Mouse (Mus musculus) E14TG2a.4 (cell line): ENCODE results near the gene Gdf2.

ENCODE experiments used
- H3K27me3 ChIP-seq: 2 replicates; pipeline ENCODE4 v1.6.1; 2014; ENCODE audit warnings: low read length, control low read depth; ENCODE audit not compliant: insufficient read depth
- H3K36me3 ChIP-seq: 2 replicates; pipeline ENCODE4 v1.6.1; 2014; ENCODE audit warnings: low read length, control low read depth; ENCODE audit not compliant: insufficient read depth
- H3K4me1 ChIP-seq: replicated peaks from 2 replicates; pipeline ENCODE4 v1.6.1; 2014; ENCODE audit warnings: low read depth, low read length, control low read depth
- H3K4me3 ChIP-seq: replicated peaks from 2 replicates; pipeline ENCODE4 v1.5.1; 2014; ENCODE audit warnings: mild to moderate bottlenecking, low read length
- H3K9me3 ChIP-seq: 2 replicates; pipeline ENCODE4 v1.6.1; 2014; ENCODE audit warnings: low read length, control low read depth
- CTCF ChIP-seq: conservative IDR thresholded peaks from 2 replicates; pipeline ENCODE4 v1.5.1; 2014; ENCODE audit warnings: low read length
- NANOG ChIP-seq: IDR thresholded peaks from 2 replicates; pipeline ENCODE4 v1.6.1; 2014; ENCODE audit warnings: borderline replicate concordance, low read length, mixed read lengths
- POU5F1 ChIP-seq: IDR thresholded peaks from 2 replicates; pipeline ENCODE4 v1.6.1; 2014; ENCODE audit warnings: low read length, borderline replicate concordance

The Gdf2 gene

DNA sequence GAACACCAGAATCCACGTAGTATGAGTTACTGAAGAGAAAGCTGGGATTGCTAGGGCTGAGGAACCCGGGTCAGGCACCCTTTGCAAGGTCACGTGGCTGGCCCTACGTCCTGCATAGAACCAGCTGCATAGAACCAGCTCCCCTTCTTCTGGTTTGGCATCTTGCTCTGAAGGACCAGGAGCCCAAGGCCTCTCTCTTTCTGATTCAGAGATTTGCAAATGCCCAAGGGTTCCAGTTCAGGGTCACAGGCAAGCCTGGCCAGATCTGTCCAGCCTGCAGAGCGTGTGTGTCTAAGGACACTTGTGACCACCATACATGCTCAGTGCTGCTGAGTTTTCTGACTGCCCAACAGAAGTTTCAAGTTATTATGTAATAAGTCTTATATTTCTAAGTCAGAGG lies 1.4 kb downstream of the Gdf2 start:
- peaks cover 7% of the 10 kb centered on the region for H3K4me1 ChIP-seq
- no peak overlapping the region for H3K4me3 ChIP-seq
- peaks cover 27% of the 10 kb centered on the region for H3K27me3 ChIP-seq
- H3K9me3 ChIP-seq = 0 out of 2 replicates have a peak, but pooled peaks cover 3% of the 10 kb centered on the region
- no peak for TF ChIP-seq CTCF
- TF ChIP-seq NANOG = no peak
- H3K36me3 ChIP-seq = no peaks in the 10 kb centered on the region

DNA sequence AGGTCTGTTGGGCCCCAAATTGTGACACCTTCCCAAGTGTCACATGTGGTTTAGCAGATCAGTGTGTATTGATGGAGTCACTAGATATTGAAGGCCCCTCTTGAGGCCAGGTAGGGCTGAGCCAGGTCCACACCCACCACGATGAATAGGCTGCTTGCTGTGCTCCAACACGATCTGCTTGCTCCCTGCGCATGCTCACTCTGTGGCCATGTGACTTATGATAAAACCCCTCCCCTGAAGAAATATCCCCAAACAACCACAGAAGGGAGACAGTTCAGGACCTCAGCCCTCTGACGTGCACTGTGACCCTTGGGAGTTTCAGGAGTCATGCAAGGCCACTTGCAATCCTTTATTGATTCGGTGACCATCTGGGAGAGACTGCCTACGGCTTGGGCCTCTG lies 5.3 kb downstream of the Gdf2 start:
- H3K36me3 ChIP-seq = no peaks in the 10 kb centered on the region
- TF ChIP-seq NANOG (no peak), POU5F1 (no peak), CTCF (no peak)
- peaks cover 4% of the 10 kb centered on the region; the same call in 1 of the 2 replicates for H3K4me1 ChIP-seq
- peaks cover 18% of the 10 kb centered on the region for H3K27me3 ChIP-seq
- no peak overlapping the region for H3K4me3 ChIP-seq
- 0 out of 2 replicates have a peak, but pooled peaks cover 3% of the 10 kb centered on the region for H3K9me3 ChIP-seq

DNA sequence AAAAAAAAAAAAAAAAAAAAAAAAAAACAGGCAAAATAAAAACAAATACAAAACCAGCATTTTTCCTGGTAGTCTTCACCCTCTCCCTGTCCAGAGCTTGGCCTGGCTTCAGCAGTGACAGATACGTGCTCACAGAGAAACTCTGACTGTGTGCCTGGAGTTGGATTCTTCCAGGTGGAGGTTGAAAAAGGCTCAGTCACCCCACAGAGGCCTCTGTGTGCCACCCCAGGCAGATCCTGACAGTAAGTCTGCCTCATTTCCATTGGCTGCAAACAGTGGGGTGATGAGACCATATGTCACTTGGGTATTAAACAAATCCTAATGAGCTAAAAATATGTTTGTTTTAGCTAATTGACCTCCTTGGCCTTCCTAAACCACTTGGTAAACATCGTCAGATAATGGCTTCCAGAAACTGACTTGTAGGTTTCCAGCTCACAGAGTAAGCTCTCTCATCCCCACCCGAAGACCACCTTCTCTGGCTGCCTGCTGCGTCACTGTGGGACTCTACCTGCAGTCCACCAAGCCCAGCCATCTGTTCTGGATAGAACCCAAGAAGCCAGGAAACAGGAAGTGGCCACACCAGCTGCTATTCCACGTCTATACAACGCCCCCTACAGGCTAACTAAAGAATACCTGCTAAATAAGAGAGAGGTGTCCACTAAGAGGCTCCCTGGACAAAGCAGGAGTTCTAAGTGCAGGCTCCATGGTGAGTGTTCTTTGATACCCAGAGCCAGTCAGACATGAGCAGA lies 11.6 kb downstream of the Gdf2 start:
- Histone ChIP-seq H3K36me3 (no peaks in the 10 kb centered on the region), H3K4me3 (no peak overlapping the region), H3K27me3 (peaks cover 36% of the 10 kb centered on the region), H3K4me1 (peaks cover 12% of the 10 kb centered on the region), H3K9me3 (no peaks in the 10 kb centered on the region)
- no peak for TF ChIP-seq NANOG
- TF ChIP-seq CTCF = peak; percentile 23; the same call in 1 of the 2 replicates

DNA sequence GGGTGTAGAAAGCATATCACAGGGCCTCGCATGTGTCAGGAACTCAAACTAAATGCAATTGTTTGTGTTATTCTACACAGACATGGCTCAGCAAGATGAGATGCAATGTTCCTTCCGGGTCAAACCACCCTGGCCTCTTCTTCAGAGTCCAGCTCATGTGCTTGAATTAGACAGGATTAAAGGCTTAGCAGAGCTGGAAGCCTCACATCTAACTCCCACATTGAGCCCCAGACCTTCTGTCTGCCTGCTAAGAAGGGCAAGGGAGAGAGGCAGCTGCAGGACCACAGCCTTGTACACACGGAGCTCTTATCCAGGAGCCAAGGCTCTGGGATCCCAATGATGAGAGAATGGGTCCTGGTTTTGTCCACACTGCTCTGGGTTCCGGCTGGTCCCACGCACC lies 12.9 kb downstream of the Gdf2 start, which contains the start of gene Rbp3:
Rbp3 (plus strand) TSS at position 243 of the 400 bp plus-strand sequence.
- H3K4me1 ChIP-seq = peaks cover 12% of the 10 kb centered on the region
- H3K4me3 ChIP-seq = no peak within 1 kb of the TSS
- H3K9me3 ChIP-seq = no peaks in the 10 kb centered on the region
- TF ChIP-seq NANOG (no peak), CTCF (no peak), POU5F1 (no peak)
- H3K27me3 ChIP-seq = peaks cover 36% of the 10 kb centered on the region
- no peaks in the 10 kb centered on the region for H3K36me3 ChIP-seq

DNA sequence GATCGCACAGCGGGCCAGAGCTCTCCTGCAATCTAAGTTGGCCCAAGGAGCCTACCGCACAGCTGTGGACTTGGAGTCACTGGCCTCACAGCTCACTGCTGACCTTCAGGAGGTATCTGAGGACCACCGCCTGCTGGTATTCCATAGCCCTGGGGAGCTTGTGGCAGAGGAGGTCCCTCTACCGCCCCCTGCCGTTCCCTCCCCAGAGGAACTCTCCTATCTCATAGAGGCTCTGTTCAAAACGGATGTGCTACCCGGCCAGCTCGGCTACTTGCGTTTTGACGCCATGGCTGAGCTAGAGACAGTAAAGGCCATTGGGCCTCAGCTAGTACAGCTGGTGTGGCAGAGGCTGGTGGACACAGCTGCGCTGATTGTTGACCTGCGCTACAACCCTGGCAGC lies 15.2 kb downstream of the Gdf2 start:
- Histone ChIP-seq H3K27me3 (peaks cover 40% of the 10 kb centered on the region), H3K36me3 (no peaks in the 10 kb centered on the region), H3K9me3 (no peaks in the 10 kb centered on the region), H3K4me3 (peak overlapping the region; percentile 75), H3K4me1 (peaks cover 12% of the 10 kb centered on the region)
- TF ChIP-seq CTCF (peak; percentile 64), NANOG (no peak)

DNA sequence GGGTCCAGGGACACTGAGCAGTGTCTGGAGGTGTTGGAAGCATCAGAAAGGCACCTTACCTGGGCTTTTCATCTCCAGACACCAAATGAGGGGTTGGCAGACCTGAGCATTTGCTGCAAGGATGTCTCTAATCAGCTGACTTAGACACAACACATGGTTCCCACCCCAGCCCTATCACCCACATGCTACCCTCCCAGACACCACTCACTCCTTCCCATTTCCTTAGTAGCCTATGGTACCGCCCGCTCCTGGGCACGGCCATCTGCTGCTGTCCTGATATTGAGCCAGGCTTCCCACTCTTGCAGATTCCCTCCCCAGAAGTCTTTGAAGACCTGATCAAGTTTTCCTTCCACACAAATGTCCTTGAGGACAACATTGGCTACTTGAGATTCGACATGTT lies 17.3 kb downstream of the Gdf2 start:
- Histone ChIP-seq H3K4me1 (peaks cover 12% of the 10 kb centered on the region), H3K36me3 (no peaks in the 10 kb centered on the region), H3K27me3 (peaks cover 40% of the 10 kb centered on the region), H3K9me3 (no peaks in the 10 kb centered on the region), H3K4me3 (no peak overlapping the region)
- TF ChIP-seq NANOG = no peak

DNA sequence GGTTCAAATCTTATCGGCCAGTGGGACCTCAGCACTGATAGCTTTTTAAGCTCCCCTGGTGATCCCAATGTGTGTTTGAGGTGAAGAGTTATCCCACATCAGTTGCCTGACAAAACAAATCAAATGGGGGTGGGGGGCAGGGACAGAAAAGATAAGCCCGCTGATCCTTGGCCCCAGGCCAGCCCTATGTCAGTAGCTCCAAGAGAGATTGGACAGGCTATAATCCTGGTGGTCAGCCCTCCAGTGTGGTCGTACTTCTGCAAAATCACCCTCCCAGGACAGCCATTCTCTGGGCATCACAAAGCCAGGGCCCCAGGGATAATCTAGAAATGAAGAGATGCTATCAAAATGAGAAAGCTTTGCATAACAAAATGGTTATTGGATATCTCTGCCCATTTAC lies 18.0 kb downstream of the Gdf2 start:
- Histone ChIP-seq H3K27me3 (peaks cover 39% of the 10 kb centered on the region), H3K9me3 (no peaks in the 10 kb centered on the region), H3K36me3 (no peaks in the 10 kb centered on the region), H3K4me1 (peaks cover 12% of the 10 kb centered on the region), H3K4me3 (no peak overlapping the region)
- TF ChIP-seq POU5F1 (no peak), NANOG (no peak), CTCF (no peak)

DNA sequence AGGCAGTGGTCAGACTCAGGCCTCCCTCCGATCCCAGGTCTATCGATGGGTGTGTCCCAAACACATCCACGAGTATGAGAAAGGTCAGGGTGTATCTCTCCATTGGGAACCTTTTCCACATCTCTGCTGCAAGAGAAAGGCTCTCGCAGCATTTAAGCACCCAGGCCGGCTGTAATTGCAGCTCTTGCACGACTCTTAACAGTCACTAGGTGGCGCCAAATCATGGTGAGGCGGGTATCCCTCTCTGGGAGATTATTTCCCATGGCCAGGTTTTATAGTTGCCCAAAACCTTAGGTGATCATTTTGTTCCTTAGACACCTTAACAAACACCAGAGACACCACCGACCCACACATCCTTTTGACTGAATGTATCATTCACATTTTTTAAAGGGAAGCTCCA lies 18.5 kb downstream of the Gdf2 start:
- Histone ChIP-seq H3K4me3 (no peak overlapping the region), H3K36me3 (no peaks in the 10 kb centered on the region), H3K9me3 (no peaks in the 10 kb centered on the region), H3K4me1 (peaks cover 12% of the 10 kb centered on the region), H3K27me3 (peaks cover 35% of the 10 kb centered on the region)
- TF ChIP-seq CTCF = peak; percentile 70
- no peak for TF ChIP-seq NANOG

DNA sequence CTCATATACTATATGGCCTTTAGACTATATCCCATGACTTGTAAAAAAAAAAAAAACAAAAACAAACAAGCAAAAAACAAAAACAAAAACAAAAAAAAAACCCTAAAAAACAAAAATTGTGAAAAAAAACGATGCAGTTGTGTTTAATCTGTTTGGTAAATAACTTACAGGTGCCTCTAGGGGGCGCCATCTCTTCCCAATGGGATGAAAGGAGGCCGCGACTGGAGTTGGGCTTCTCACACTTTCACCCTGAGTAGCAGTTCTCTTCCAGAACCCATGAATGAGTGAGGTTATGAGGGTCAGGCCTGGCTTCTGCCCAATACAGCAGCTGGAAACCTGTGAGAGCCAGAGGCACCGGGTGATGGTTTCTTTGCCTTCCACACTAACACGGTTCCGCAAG lies 24.8 kb downstream of the Gdf2 start:
- no peaks in the 10 kb centered on the region; the same call in 1 of the 2 replicates for H3K27me3 ChIP-seq
- no peaks in the 10 kb centered on the region for H3K9me3 ChIP-seq
- no peaks in the 10 kb centered on the region for H3K36me3 ChIP-seq
- H3K4me3 ChIP-seq = peak overlapping the region; percentile 45; the same call in 1 of the 2 replicates
- TF ChIP-seq CTCF = peak; percentile 39
- no peak for TF ChIP-seq POU5F1
- H3K4me1 ChIP-seq = no peaks in the 10 kb centered on the region
